Comparison of ENCODE assay signal across 11 mouse cellular contexts in genomic region chr4:134628575-134629384, GRCm38 (mm10).
A peak's percentile ranks its signal among the peaks of the same experiment; 100 is the strongest.
DNase-seq lines count a peak whose midpoint lies in the region; ATAC-seq and TF ChIP-seq lines count a peak whose summit lies in the region.
"Had no signal": no experiment of that assay in that cellular context is flagged by ENCODE, and none has a peak within 500 bp of the region (broad histone marks: within the 10 kb centered on the region; RNA-seq: fewer than 3 reads in every experiment).

No protein-coding gene starts in this region.

- no peak overlapping the region for H3K4me2 ChIP-seq in hindbrain, embryonic 16.5 days (ENCODE audit: low read length)
- no peak overlapping the region for H3K4me2 ChIP-seq in forebrain, embryonic 12.5 days

- 82% methylated on average over 10 of the region's 10 CpGs for WGBS in hindbrain, embryonic 16.5 days
- WGBS in forebrain, embryonic 12.5 days, result 81% methylated on average over 10 of the region's 10 CpGs

- no peak overlapping the region for H3K9ac ChIP-seq in hindbrain, embryonic 16.5 days (ENCODE audit: low read depth, low read length)
- H3K9ac ChIP-seq in forebrain, embryonic 12.5 days, result no peak overlapping the region
- H3K9ac ChIP-seq: liver, embryonic 14.5 days had no signal

- no peaks in the 10 kb centered on the region for H3K27me3 ChIP-seq in hindbrain, embryonic 16.5 days (replicated peaks; ENCODE audit: control insufficient read depth, insufficient read depth, low read length)
- peaks cover 8% of the 10 kb centered on the region; the same call in 1 of the 2 replicates for H3K27me3 ChIP-seq in forebrain, embryonic 12.5 days

- peaks cover 42% of the 10 kb centered on the region for H3K4me1 ChIP-seq in hindbrain, embryonic 16.5 days (ENCODE audit: control insufficient read depth, insufficient read depth, low read depth, low read length)
- peaks cover 47% of the 10 kb centered on the region for H3K4me1 ChIP-seq in forebrain, embryonic 12.5 days

- no peak for DNase-seq in layer of hippocampus, adult 2 months (ENCODE audit: low spot score in 2 of 2)
- DNase-seq in layer of hippocampus, adult 11-12 months (ENCODE audit: low spot score), result no peak
- peak; percentile 76 for DNase-seq in MN1 (ENCODE audit: low spot score)
- peak; percentile 64 to 78 for DNase-seq in heart, adult 18-20 months
- no peak for DNase-seq in layer of hippocampus, postnatal 10 days (ENCODE audit: low spot score in 2 of 2)
- no peak for DNase-seq in thymus, postnatal 36 days
- DNase-seq: right cerebral cortex, postnatal 25 days had no signal

- no peak for TF ChIP-seq CTCF in layer of hippocampus, adult 2 months (conservative IDR thresholded peaks at IDR 0.05)

- H3K4me3 ChIP-seq in layer of hippocampus, adult 2 months, result no peak overlapping the region
- H3K4me3 ChIP-seq in hindbrain, embryonic 16.5 days (ENCODE audit: low read length), result no peak overlapping the region
- no peak overlapping the region for H3K4me3 ChIP-seq in forebrain, embryonic 12.5 days (replicated peaks)
- H3K4me3 ChIP-seq: erythroblast, embryonic 14.5 days had no signal

- H3K36me3 ChIP-seq in hindbrain, embryonic 16.5 days (ENCODE audit: control insufficient read depth, insufficient read depth, low read length), result no peaks in the 10 kb centered on the region
- H3K36me3 ChIP-seq in forebrain, embryonic 12.5 days (replicated peaks), result no peaks in the 10 kb centered on the region

- no peaks in the 10 kb centered on the region for H3K9me3 ChIP-seq in hindbrain, embryonic 16.5 days (ENCODE audit: control insufficient read depth, low read length)
- no peaks in the 10 kb centered on the region for H3K9me3 ChIP-seq in forebrain, embryonic 12.5 days

- ATAC-seq in hindbrain, embryonic 16.5 days, result no peak
- ATAC-seq in forebrain, embryonic 12.5 days (ENCODE audit: low FRiP score), result no peak

- peak overlapping the region; percentile 54; the same call in 1 of the 2 replicates for H3K27ac ChIP-seq in layer of hippocampus, adult 2 months
- H3K27ac ChIP-seq in hindbrain, embryonic 16.5 days (ENCODE audit: low read depth, low read length), result peak overlapping the region; percentile 31
- no peak overlapping the region for H3K27ac ChIP-seq in forebrain, embryonic 12.5 days
- H3K27ac ChIP-seq: liver, embryonic 14.5 days had no signal

Comparison
In these comparisons a context has a peak if more than half of its experiments do, and no peak if none do; other contexts are left out.
1. DNase-seq: peak in MN1 (single experiment) and heart, adult 18-20 months (2 of 2); none in layer of hippocampus, adult 2 months (0 of 2), layer of hippocampus, adult 11-12 months (single experiment), layer of hippocampus, postnatal 10 days (0 of 2) and thymus, postnatal 36 days (0 of 2).